Mouse (Mus musculus): ENCODE measurements around the gene Daam2.
"Not testable (repeated sequence)": the region's sequence is repeated elsewhere in the genome, so short reads cannot be mapped to it uniquely, and the experiment has no call there.

The Daam2 gene

DNA sequence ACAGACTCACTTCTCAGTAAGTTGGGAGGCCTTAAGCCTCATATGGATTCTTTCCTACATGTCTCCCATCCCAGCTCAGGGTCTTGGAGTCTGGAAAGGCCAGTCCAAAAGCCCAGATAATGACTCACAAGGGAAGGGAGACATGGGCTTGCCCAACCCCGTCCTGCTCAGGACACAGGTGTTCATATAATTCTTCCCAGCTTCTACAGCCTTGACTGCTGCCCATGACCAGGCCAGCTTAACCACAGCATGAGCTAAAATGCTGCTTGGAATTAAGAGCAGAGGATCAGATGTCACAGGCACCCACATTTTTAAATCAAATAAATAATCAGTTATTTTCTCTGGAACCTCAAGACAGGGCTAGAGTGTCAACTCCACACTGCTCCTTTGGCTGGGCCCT is 89.0 kb downstream of the Daam2 start:
- DNase-seq, result no peak

DNA sequence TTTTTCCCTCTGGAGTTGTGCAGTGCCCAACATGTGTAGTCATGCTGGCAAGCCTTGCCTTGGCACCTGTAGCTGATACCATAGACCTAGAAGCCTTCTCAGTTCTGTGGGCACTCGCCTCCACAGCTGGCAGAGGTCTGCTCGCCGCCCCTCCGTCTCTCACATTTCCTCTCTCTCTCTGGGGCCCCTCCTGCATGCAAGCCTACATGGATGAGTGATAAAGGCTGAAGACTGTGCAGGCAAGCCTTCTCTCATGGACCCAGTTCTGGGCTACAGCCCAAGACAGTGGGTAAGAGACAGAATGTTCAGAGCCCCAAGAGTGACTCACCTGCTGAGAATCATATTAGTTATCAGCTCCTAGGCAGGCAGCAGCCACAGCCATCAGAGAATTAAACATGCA is 90.1 kb downstream of the Daam2 start:
- no peak for DNase-seq

DNA sequence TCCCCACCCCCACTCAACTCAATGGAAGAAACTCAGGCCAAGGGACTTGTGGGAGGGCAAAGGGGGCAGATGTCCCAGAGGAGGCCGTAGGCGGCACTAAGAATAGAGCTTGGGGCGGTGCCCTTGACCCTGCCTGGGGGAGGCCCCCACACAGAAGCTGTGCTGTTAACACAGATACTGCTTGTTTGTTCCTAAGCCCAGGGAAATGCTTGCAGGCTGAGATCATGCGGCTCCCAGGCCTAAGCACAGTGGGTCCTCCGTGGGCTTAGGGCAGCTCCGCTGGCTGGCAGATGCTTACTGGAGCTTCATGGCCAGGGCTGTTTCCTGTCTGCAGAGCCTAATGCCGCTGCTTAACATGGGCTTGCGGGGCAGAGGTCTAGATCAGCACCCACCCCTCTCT is 91.5 kb downstream of the Daam2 start:
- DNase-seq, result no peak

DNA sequence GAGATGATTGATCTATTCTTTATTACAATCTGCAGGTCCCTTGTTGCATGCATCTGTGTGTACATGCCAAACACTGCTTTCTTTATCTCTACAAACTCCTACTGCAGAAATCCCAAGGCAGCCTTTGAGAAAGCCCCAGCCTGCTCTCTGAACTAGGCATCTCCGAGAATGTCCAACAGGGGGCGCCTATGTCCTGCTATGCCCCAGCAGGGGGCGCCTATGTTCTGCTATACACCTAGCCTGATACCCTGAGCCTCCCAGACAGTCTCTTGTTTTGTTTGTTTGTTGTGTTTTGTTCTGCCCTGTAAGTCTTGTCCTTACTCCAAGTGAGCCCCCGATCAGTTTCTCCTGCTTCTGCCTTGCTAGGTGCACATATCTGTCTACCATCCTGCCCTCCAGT is 95.9 kb downstream of the Daam2 start:
- DNase-seq, result peak; percentile 51 to 60

DNA sequence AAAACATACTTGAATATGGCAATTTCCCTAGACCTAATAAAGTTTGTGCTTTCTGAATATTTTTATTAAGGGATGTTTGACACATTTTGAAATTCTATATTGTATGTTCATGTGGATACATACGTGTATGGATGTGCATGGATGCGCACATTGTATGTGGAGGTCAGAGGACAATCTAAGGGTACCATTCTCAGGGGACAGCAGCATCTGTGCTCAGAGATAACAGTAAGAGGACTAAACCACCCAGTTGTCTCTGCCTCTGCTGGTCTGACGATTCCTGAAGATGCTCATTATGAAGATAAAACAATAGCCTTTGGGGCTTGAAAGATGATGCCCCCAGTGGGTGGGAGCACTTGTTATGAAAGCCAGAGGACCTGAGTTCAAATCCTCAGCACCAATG is 99.3 kb downstream of the Daam2 start:
- DNase-seq, result no peak

DNA sequence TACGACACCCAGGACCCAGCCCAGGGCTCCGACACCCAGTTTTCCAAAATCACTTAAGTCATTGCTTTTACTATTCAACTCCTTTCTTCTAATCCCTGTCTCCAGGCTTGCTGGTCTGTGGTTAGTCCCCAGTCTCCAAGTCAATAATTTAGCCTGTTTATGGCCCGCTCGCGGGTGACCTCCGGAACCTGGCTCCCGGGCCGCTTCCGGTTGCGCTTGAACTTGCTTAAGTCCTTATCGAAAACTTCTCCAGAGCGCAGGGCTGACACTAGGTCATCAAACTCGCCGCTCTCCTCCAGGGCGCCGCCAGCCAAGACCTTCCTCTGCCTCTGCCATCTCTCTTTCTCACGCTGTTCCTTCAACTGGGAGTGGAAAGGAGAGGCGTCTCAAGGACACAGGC is 105.8 kb downstream of the Daam2 start:
- no peak for DNase-seq

DNA sequence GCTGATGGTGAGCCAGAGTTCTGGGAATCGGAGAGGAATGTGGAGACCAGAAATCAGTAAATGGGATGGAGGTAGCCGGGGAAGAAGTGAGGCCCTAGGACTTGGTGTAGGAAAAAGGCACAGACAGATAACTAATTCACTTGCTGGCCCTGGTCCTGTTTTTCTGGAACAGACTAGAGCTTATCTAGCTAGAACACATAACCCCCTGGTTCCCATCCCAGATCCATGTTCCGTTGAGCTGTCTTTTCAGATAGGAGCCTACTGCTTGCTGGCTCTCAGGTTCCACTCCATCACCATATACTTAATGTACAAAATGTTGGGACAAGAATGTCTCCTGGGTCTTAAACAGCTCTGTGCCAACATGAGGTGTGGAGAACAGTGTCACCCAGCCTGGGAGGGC is 106.3 kb downstream of the Daam2 start:
- no peak for DNase-seq

DNA sequence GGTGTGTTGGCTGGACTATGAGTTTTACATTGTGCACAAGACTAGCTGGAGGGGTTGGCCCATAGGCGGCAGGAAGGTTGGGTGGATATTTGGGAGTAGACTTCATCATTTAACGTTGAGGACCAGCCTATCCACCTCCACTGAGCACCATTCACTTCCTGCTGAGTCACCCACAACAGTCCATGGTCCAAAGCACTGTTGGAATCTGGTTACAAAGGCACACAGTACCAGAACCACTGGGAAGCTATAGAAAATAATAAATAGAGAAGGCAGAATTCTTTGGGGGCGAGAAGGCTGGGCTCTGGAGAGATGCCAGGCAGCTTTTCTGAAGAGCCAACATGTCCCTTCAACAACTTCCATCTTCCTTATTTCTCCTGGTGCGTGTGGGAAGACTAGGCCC is 107.8 kb downstream of the Daam2 start:
- DNase-seq, result no peak

DNA sequence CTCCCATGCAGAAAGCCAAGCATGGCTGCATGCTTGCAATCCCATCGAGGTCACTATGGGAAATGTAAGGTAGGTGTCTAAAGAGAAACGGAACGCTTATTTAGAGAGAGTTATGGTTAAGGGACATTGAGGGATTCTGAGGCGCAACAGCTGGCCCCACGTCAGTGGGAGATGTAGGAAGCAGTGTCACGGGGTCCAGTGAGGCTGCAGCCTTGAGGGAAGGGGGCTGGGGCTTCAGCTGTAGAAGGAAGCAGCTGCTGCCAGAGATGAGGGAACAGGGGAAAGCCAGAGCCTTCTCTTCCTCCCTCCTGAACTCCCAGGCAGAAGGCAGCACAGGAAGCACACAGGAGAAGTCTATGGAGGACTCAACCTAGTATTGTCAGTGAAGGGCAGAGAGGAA is 113.2 kb downstream of the Daam2 start:
- DNase-seq, result no peak

DNA sequence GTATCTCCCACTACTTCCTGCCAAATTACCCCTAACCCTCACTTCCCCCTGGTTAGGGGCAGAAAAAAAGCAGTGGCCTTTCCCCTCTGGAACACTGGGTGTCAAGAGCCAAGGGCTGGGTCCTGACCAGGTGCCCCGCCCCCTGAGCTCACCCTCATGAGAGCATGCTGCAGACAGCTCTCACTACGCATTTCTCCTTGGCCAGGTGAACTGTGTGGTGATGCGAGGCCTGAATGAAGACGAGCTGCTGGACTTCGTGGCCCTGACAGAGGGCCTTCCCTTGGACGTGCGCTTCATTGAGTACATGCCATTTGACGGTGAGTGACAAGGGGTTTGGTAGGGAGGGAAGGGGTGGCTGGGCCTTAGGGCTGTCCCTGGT is 114.9 kb downstream of the Daam2 start:
- DNase-seq, result no peak

DNA sequence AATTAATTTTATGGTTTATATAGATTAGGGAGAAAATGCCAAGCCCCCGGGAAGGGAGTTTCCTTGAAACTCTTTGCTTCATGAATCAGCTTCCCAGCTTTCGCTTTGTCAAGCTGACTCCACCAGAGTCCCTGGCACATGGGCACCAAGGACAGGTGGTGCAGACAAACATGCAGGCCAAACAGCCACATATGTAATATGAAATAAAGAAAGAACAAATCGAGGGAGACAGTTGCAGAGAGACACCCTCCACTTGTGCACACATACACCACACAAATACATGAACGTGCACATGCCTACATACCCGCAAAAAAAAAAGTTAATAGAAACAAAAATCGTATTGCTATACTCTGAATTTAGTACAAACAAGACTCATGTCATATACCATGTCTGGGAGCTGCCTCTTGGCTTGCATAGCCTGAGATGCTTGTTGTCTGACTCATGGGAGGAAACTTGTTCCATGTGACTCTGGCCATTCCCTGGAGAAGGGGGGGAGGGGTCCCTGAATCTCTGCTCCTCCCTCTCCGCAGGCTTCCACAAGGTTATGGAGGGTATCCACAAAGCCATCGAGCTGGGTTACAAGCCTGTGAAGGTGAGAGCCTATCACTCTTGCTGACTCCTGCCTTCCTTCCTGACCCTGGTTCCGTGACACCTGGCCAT is 115.4 kb downstream of the Daam2 start:
- no peak for DNase-seq

DNA sequence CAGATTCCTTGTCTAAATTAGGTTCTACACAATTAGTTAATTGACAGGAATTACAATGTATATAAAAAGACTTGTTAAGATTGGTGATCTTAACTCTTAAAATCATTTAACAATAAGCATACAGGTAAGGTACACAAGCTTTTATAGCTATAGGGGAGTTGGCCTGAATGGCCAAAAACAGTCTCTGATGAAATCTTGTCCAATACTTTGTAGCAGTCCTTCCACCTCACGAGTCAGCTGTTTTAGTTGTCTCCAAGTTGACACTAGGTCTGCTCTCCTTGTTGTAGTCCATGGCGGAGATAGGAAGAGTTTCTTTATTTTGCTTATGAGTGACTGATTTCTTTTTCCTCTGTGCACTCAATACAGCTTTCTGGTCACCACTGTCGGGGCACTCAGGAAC is 121.3 kb downstream of the Daam2 start:
- not testable (repeated sequence) for DNase-seq

DNA sequence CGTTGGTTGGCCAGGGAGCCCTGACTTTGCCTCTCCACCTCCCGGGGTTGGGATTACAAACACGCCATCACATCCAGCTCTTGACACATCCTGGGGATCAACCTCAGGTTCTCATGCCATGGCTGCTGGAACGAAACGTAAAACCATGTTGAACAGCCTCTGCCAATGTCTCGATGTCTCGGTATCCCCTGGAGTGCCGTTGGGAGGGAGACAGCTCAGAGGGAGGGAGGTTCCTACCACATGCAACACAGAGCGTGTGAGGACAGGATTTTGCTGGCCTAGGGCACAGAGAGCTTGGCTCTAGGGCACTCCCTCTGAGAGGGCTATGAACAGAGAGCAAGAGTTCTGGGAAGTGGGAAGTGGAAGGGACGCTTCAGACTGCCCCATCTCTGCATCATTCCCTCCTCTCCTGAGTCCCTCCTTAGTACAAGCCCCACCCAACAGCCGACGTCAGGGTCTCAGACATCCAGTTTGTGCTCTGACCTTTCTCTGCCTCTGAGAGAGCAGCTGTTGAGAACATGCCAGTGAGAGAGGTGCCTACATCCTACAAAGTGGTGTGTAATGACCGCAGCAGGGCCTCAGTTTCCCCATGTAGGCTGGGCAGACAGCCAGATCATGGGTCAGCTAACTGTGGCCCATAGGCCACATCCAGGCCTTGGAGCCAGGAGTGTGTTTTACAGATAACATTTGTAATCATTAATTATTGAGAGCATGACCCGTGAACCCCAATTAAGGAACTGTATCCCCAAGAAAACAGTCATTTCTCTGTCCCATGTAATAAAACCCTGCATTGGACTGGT is 123.6 kb downstream of the Daam2 start:
- DNase-seq, result no peak

DNA sequence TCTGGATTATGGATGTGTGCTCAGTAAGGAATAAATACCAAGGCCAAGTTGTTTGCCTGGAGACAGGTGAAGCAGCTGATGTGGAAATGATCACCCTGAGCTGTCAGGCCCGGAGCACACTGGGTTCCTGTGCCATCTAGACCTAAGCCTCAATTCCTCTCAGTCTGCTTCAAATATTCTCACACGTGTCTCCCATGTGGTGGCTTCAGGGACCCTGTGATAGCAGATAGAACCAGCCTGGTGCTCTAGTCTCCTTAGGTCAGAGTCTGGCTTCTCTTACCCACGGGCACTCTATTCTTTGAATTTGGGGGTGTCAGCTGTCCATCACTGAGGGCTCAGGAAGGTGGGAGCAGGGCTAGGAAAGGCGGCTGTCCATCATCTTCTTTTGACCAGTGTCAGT is 124.4 kb downstream of the Daam2 start:
- no peak for DNase-seq

DNA sequence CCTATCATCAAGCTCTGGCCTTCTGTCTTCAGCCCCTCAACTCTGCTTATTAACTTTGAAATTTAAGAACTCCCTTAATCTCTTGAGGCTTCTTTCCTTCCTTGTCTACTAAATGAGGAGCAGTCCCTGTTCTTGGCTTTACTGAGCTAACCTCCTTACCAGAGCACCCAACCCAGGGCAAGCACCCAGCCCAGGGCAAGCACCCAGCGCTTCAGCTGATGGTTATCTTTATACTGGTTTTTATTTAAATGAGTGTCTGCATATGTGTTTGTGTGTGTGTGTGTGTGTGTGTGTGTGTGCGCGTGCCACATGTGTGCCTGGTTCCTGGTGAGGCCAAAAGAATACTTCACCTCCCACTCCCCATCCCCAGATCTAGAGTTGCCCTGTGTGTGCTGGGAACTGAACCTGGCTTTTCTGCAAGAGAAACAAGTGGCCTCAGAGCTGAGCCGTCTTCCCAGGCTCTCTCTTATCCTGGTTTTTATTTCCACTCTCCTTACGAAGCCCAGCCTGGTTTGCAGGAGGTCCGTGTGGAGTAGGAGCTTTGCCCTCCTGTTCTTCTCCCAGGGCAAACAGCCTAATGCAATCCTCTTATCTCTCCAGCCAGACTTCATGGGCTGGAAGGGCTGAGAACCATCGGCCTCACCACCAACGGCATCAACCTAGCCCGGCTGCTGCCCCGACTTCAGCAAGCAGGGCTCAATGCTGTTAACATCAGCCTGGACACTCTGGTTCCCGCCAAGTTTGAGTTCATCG is 125.1 kb downstream of the Daam2 start:
- no peak for DNase-seq

DNA sequence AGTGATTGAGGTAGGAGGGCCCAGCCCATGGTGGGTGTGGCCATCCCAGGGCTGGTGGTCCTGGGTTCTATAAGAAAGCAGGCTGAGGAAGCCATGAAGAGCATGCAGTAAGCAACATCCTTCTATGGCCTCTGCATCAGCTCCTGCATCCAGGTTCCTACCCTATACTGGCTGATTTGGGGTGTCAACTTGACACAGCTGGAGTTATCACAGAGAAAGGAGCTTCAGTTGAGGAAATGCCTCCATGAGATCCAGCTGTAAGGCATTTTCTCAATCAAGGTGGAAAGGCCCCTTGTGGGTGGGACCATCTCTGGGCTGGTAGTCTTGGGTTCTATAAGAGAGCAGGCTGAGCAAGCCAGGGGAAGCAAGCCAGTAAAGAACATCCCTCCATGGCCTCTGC is 126.8 kb downstream of the Daam2 start:
- not testable (repeated sequence) for DNase-seq

DNA sequence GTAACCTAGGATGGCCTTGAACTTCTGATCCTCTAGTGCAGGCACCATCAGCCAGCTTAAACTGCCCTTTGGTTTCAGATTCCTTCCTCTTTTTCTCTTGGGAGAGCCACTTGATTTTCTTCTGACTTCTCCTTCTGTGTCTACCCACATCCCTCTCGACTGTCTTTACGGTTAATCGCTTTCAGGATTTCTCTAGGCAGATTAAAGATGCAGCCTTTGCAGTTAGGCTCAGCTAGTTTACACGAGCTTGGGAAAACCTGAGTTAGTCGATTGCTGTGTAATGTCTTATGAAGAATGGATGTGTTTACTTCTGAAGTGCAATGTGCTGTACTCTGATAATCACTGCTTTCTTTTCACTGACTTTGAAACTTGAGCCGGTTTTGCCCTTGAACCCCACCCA is 127.5 kb downstream of the Daam2 start:
- no peak for DNase-seq

DNA sequence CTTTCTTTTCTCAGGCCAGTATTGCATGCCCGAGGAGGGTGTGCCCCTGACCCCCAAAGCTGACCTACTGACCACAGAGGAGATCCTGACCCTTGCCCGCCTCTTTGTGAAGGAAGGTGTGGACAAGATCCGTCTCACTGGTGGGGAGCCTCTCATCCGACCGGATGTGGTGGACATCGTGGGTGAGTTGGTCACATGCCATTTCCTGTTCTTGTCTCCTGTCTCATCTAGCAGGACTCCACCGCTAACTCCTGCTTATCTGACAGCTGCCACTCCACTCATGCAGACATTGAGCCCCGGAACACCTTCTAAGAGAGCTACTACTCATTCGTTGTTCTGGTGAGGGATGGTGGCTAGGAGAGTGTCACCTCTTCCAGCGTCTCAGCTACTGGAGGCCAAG is 129.1 kb downstream of the Daam2 start:
- peak in 1 of 2 experiments; percentile 3 for DNase-seq

DNA sequence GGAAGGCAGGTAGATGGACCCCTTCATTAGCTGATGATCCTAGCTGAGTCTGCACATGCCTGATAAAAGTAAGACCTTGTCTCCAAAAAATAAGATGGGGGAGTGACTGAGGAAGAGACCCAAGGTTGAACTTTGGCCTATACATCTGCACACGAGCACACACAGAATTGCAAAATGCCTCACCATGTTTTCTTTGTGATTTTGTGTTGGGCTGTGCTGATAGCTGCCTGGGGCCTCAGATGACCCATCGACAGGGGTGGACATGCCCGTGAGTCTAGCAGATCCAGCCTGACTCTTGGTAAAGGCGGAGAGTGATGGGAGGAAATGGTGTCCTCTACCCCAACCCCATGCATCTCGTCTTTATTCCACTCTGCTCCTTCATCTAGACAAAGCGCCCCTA is 129.9 kb downstream of the Daam2 start:
- no peak for DNase-seq

DNA sequence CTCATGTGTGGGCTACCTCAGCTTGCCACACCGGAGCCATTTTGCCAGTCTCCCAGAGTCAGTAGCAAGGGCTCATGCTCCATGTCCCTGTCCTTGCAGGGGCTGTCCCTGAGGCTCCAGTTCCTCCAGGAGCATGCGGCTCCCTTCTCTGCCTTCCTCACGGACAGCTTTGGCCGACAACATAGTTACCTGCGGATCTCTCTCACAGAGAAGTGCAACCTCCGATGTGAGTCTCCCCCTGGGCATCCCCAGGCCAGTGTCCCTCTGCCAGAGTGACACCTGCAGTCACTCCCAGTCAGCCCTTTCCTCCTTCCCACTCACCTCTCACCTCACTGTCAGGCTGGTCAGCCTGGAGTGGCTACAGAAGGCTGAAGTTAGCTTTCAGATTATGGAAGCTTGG is 131.1 kb downstream of the Daam2 start:
- no peak for DNase-seq

DNA sequence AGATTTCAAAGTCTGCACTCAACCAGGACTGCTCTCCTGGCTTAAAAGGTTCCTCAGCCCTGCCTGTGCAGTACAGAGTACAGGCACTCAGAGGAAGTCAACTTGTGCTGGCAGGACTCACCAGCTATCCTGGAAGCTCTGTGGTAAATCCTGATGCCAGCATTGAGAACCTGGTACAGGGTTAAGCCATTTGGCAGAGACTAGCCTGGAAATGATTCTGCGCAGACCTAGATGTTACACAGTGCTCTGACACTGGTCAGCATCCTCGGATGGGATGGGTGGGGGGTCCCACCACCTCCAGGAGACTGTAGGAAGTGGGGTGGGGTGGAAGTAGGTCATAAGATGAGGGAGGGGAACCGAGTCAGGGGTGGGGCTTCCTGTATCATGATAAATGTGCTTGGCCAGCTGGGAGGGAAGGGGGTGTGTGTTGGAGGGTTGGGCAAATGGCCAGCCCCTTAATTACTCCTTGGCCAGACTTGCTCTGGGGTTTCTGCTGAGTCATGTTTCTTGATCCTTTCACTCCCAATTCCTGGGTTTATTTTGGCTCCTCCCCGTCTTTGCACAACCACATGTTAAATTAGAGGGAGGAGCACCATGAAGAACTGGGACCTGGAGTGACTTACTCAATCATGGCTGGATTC is 132.0 kb downstream of the Daam2 start:
- peak; percentile 81 to 90 for DNase-seq

DNA sequence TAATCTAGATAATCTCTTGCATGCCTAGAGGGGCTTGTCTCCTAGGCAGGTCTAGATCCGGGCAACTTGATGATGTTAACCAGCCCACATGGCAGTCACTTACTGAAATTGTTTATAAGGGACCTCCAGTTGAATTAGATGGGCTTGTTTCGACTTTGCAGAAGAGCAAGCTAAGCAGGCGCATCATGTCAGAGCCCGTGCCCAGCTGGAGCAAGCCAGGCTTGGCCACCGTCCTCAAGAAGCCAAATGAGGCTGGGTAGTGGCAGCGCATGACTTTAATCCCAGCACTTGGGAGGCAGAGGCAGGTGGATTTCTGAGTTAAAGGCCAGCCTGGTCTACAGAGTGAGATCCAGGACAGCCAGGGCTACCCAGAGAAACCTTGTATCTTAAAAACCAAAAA is 133.0 kb downstream of the Daam2 start:
- DNase-seq, result no peak

DNA sequence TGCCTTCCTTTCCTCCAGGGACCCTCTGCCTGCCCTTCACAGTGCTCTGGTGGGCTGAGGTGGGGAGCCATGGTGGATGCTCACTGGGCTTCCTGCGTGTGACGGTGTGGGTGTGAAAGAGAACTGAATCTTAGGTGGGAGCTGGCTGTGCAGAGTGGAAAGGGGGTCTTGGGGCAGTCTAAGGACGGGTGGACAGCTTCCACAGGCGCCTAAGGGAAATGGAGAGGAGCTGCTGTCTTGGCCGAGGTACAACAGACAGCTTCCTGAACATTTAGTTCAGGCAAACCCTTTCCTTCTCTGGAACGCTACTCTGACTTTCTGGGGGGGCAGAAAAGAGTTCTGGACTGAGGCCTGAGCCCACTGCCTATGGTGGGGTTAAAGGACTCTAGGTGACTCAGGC is 134.0 kb downstream of the Daam2 start:
- peak in 1 of 2 experiments; percentile 26 for DNase-seq
